Mouse (Mus musculus) limb, embryonic 10.5 days (tissue): ENCODE measurements around the gene Pkd1l2. TPM values are rescaled to one million over a fixed set of nuclear protein-coding genes. Genes with fewer than 3 reads are reported as not detected.

Experiments used
- DNase-seq: peaks from one replicate; pipeline ENCODE4 v3.0.0-alpha.2; 2017; ENCODE audit warnings: low spot score
- H3K27ac ChIP-seq: fragments of 300-500 bp; sonication (generic); 2 replicates; pipeline ENCODE4 v1.5.1; 2016; ENCODE audit warnings: mild to moderate bottlenecking
- H3K27me3 ChIP-seq: fragments of 300-500 bp; sonication (generic); 2 replicates; pipeline ENCODE4 v1.6.1; 2016; ENCODE audit warnings: low read depth, mild to moderate bottlenecking; ENCODE audit not compliant: poor library complexity, severe bottlenecking
- H3K36me3 ChIP-seq: fragments of 300-500 bp; sonication (generic); 2 replicates; pipeline ENCODE4 v1.6.1; 2016; ENCODE audit warnings: mild to moderate bottlenecking, moderate library complexity
- H3K4me1 ChIP-seq: fragments of 300-500 bp; sonication (generic); 2 replicates; pipeline ENCODE4 v1.6.1; 2016
- H3K4me3 ChIP-seq: fragments of 300-500 bp; sonication (generic); 2 replicates; pipeline ENCODE4 v1.5.1; 2016; ENCODE audit warnings: mild to moderate bottlenecking, moderate library complexity
- H3K9me3 ChIP-seq: fragments of 300-500 bp; sonication (generic); replicated peaks from 2 replicates; pipeline ENCODE4 v1.6.1; 2016; ENCODE audit warnings: mild to moderate bottlenecking
- WGBS: fragments of 180-500 bp; shearing (Covaris S2); methylation state at CpG from one replicate; pipeline ENCODE4 v1.1.7; 2016; 5-methylcytosine and 5-hydroxymethylcytosine counted together
- polyA plus RNA-seq: library from polyadenylated mRNA; unstranded; fragments of >200 nt; fragmentation: Nextera tagmentation; extraction: Ambion mirVana; gene quantifications from 2 replicates; pipeline ENCODE4 v1.2.1, GENCODE M21; 2016

Pkd1l2 gene
- polyA plus RNA-seq = not detected in 2 replicates

DNA sequence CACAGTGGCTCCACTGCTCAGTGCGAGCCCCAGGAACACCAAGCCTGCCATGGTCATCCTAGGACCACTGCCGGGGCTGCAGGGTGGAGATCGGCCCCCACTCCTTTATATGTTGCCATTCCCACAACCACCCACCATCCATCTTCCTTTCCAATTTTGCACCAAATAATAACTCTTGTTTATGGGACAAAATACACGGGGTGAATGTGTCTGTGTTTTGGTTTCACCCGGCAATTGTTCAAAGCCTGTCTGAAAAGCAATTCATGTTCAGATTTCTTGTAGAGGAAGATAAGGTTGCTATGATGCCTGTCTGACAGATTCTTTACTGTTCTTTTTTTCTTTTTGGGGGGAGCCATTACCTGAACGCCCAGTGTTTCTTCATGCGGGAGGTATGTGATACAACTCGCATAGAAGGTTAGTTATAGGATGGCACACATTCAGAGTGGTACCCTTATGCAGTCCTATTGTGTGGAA, at the start of gene Pkd1l2:
TSS of gene Pkd1l2 (minus strand) at position 51 of the 474 bp plus-strand sequence.
- no peaks in the 10 kb centered on the region for H3K9me3 ChIP-seq
- H3K4me1 ChIP-seq = no peaks in the 10 kb centered on the region
- no peak for DNase-seq
- no peaks in the 10 kb centered on the region for H3K27me3 ChIP-seq
- no peak within 1 kb of the TSS for H3K27ac ChIP-seq
- H3K36me3 ChIP-seq = no peaks in the 10 kb centered on the region
- 90% methylated on average over 8 of the region's 8 CpGs for WGBS
- H3K4me3 ChIP-seq = no peak within 1 kb of the TSS

DNA sequence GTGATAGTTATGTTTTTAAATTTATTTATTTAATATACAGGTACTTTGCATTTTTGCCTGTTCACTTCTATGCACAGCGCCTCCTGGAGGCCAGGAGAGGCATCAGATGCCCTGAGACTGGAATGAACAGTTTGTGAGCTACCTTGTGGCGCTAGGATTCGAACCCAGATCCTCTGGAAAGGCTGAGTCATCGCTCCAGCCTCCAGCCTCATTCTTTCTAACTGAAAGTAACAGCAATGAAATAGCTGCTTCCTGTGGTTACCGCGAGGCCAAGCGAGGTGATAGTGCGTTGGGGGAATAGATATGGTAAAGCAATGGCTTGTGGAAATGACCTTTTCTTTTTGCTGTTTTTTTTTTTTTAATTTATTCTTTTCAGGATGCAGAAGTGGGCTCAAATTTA, 44.8 kb upstream of the Pkd1l2 start:
- Histone ChIP-seq H3K4me3 (no peak overlapping the region), H3K27me3 (no peaks in the 10 kb centered on the region), H3K36me3 (no peaks in the 10 kb centered on the region), H3K4me1 (no peaks in the 10 kb centered on the region), H3K9me3 (no peaks in the 10 kb centered on the region), H3K27ac (no peak overlapping the region)
- no peak for DNase-seq
- 87% methylated on average over 8 of the region's 8 CpGs for WGBS

DNA sequence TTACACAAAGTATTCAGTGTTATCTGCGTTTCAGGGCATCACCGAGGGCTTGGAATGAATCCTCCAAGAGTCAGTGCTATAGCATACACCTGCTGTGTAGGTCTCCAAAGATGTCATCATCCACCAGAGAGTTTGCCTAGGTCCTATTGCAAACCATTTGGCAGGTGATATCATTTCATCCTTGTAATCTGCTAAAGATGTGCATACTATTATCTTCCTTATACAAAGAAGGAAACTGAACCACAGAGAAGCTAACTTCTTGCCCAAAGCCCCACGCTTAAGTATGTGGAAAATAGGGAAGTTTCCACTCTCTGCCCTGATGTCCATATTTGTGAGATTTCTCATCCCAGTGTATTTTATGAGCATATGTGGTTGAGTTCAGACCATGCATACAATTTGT, 44.2 kb upstream of the Pkd1l2 start:
- DNase-seq = no peak
- Histone ChIP-seq H3K9me3 (no peaks in the 10 kb centered on the region), H3K27ac (no peak overlapping the region), H3K36me3 (no peaks in the 10 kb centered on the region), H3K27me3 (no peaks in the 10 kb centered on the region), H3K4me1 (peaks cover 4% of the 10 kb centered on the region; the same call in 1 of the 2 replicates), H3K4me3 (no peak overlapping the region)
- WGBS = 92% methylated on average over 3 of the region's 3 CpGs

DNA sequence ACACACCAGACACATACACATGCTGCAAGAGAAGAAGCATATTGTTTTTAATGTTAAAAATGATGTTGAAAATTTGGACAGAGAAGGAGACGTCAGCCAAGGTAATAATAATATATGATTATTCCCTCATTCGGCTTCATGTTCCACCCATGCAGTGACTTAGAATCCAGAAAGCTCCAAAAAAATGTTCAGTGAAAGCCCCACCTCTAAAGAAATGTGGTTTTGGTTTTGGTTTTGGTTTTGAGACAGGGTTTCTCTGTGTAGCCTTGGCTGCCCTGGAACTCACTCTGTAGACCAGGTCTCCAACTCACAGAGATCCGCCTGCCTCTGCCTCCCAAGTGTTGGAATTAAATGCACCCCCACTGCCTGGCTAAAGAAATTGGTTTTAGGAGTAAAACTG, 43.6 kb upstream of the Pkd1l2 start:
- no peaks in the 10 kb centered on the region for H3K27me3 ChIP-seq
- no peaks in the 10 kb centered on the region for H3K36me3 ChIP-seq
- H3K9me3 ChIP-seq = no peaks in the 10 kb centered on the region
- H3K4me3 ChIP-seq = no peak overlapping the region
- DNase-seq = no peak
- no peak overlapping the region for H3K27ac ChIP-seq
- H3K4me1 ChIP-seq = peaks cover 7% of the 10 kb centered on the region; the same call in 1 of the 2 replicates
- WGBS = 92% methylated on average over 3 of the region's 3 CpGs

DNA sequence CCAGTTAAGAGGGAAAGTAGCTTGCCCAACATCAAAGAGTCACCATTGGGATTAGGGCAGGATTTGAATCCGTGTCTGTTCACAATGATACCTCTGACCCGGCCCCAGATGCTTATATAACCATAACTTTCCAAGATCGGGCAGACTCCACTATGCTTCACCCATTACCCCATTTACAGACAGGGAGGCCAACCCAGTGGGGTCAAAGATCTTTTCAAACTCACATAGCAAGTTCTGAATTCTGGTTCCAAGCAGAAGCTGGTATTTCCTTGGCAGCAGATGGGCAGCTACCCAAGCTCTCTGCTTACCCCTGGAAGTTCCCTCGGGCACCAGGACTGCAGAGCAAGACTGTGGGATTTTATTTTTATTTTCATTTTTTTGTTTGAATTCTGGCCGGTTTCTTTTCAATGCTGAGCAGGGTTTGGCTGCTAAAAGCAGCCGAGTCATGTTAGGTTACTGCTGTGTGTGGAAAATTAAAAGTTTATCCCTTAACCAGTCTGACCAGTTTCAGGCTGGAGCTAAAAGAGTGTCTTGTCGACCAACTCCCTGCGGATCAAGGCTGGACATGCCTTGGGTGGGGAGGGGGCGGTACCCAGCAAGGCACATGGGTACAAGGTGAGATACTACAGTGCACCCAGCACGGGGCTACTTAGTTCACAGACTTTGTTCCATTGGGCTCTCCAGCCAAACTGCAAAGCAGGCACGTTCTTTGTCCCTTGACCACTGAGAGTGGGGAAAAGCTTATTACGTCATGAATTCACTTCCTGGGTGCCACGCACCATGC, 41.8 kb upstream of the Pkd1l2 start:
- H3K27ac ChIP-seq = no peak overlapping the region
- 81% methylated on average over 13 of the region's 13 CpGs for WGBS
- DNase-seq = no peak

DNA sequence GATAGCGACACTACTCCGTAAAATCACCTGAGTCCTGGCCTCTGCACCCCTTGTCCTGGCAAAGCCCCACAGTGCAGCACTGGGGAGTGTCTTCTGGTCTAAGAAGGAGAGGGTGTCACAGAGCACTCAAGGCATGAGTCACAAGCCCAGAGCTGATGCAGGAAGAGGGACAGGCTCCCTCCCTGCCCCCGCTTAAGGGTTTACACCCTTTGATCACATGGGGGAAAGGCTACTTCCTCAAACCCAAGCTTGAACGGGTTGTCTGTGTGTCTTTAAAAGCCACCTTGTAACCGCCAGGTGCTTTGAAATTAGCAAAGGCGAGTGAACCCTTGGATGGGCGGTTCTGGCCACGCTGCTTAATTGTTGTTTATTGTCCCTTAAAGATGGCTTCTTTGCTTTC, 39.0 kb upstream of the Pkd1l2 start:
- Histone ChIP-seq H3K27me3 (no peaks in the 10 kb centered on the region), H3K4me1 (peaks cover 10% of the 10 kb centered on the region; the same call in 1 of the 2 replicates), H3K4me3 (no peak overlapping the region), H3K36me3 (no peaks in the 10 kb centered on the region), H3K9me3 (no peaks in the 10 kb centered on the region), H3K27ac (no peak overlapping the region)
- DNase-seq = no peak
- WGBS = 44% methylated on average over 8 of the region's 8 CpGs

More for the DNA sequence above, 41.8 kb upstream of the Pkd1l2 start:
- H3K4me3 ChIP-seq = no peak overlapping the region
- H3K36me3 ChIP-seq = no peaks in the 10 kb centered on the region
- H3K4me1 ChIP-seq = peaks cover 10% of the 10 kb centered on the region; the same call in 1 of the 2 replicates
- H3K27me3 ChIP-seq = no peaks in the 10 kb centered on the region
- H3K9me3 ChIP-seq = no peaks in the 10 kb centered on the region

DNA sequence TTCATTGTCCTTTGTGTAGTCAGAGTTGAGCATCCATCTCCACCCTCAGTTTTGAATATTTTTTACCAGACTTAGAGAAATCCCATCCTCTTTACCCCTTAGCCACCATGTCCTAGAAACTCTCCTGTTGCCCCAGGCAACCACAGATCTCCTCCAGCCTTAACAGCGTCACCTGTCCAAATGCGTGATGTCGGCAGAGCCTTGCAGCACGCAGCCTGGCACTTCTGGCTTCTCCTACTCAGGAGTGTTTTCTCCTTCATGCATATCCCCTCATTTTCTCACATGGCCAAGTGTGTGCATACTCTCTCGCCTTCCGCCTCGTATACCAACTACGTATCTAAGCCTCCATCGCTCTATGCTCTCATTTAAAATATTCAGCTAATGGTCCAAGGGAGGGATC, 36.2 kb upstream of the Pkd1l2 start:
- DNase-seq = no peak
- 89% methylated on average over 9 of the region's 9 CpGs for WGBS
- Histone ChIP-seq H3K27me3 (no peaks in the 10 kb centered on the region), H3K36me3 (no peaks in the 10 kb centered on the region), H3K4me3 (no peak overlapping the region), H3K4me1 (peaks cover 24% of the 10 kb centered on the region), H3K27ac (no peak overlapping the region), H3K9me3 (no peaks in the 10 kb centered on the region)

DNA sequence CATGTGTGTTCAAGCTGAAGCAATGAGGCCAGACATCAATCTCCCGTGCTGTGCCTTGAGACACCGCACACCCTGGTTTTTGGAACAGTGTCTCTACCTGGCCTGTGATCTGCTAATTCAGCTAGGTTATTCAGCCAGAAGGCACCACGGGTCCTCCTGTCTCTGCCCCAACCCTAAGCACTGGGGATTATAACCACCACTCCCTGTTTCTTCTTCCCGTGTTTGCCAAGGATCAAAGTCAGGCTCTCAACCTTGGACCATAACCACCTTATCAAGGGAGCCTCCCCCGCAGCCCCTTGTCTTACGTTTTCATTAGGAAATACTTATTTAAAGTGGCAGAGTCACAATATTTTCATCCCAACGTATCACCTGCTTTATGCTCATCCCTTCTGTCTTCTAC, 34.3 kb upstream of the Pkd1l2 start:
- 75% methylated on average over 7 of the region's 7 CpGs for WGBS
- Histone ChIP-seq H3K27ac (no peak overlapping the region), H3K36me3 (no peaks in the 10 kb centered on the region), H3K4me3 (no peak overlapping the region), H3K27me3 (no peaks in the 10 kb centered on the region), H3K4me1 (peaks cover 25% of the 10 kb centered on the region), H3K9me3 (no peaks in the 10 kb centered on the region)
- no peak for DNase-seq

DNA sequence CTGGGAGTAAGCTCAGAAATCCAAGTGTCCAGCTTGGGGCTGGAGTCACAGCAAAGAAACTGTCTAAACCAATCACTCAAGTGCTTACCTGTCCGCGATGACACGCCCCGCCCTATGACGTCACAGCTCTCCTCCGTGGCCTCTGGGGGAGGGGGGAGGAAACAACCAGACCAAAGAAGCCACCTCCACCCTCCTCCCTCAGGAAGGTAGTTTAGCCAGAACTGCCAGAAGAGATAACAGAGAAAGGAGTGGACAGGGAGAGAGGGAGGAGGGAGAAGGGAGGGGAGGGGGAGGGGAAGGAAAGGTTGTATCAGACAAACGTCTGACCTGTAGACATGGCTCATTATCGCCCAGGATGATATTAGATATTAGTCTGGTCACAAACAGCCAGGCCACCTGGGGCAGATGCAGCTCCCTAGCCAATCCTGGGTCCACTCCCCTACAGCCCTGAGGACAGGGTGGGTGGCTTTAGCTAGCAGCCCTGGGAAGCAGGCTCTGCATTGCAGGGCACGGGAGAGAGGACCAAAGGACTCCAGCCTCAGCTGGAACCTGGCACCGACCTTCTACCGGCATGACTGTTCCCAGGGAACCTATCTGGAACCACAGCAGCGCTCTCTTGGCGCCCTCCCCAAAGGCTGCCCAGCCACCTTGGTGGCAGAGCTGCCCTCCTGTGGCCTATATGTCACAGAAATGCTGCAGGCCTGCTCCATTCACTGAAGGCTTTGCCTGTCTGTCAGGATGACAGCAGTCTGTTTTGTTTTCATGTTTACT, 33.6 kb upstream of the Pkd1l2 start:
- no peaks in the 10 kb centered on the region for H3K9me3 ChIP-seq
- H3K36me3 ChIP-seq = no peaks in the 10 kb centered on the region
- no peak overlapping the region for H3K27ac ChIP-seq
- peak overlapping the region; percentile 32 for H3K4me3 ChIP-seq
- 14% methylated on average over 13 of the region's 13 CpGs for WGBS
- peaks cover 21% of the 10 kb centered on the region for H3K4me1 ChIP-seq
- no peaks in the 10 kb centered on the region for H3K27me3 ChIP-seq
- peak; percentile 46 for DNase-seq

DNA sequence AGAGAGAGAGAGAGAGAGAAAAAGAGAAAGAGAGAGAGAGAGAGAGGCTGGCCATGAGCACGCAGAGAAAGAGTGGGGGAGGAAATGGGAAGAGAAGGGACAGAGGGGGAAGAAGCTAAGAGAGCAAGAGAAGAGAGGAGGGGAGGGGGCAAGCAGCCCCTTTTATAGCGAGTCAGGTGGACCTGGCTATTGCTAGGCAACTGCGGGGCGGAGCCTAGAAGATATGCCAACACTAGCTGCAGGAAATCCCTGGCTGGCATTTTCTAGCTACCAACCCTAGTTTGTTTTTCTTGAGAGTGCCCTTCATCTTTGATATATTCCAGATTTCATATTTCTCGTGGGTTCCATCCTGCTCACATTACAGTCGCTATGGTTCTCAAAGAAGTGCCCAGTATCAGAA, 32.8 kb upstream of the Pkd1l2 start:
- Histone ChIP-seq H3K4me1 (peaks cover 21% of the 10 kb centered on the region), H3K4me3 (no peak overlapping the region), H3K9me3 (no peaks in the 10 kb centered on the region), H3K27me3 (no peaks in the 10 kb centered on the region), H3K27ac (no peak overlapping the region), H3K36me3 (no peaks in the 10 kb centered on the region)
- WGBS = 56% methylated on average over 6 of the region's 6 CpGs
- DNase-seq = no peak

DNA sequence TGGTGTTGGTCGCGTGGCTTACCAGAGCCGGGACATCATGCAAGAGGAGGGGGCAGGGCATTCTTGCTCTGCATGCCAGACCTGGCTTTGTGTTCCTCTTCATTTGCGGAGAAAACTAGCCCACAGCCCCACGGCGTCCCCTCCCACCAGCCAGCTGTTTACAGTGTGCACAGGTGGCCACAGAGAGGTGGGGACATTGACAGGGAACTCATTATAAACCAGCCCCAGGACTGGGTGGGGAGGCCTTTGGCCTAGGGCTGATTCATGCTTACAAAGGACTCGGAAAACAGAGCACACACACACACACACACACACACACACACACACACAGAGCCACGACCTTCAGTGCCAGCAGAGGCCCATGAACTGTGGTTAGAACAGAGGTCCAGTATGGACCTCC, 30.0 kb upstream of the Pkd1l2 start:
- DNase-seq = no peak
- no peaks in the 10 kb centered on the region for H3K27me3 ChIP-seq
- peaks cover 18% of the 10 kb centered on the region for H3K4me1 ChIP-seq
- no peaks in the 10 kb centered on the region for H3K9me3 ChIP-seq
- H3K27ac ChIP-seq = no peak overlapping the region
- no peak overlapping the region for H3K4me3 ChIP-seq
- WGBS = 67% methylated on average over 8 of the region's 8 CpGs
- no peaks in the 10 kb centered on the region for H3K36me3 ChIP-seq

DNA sequence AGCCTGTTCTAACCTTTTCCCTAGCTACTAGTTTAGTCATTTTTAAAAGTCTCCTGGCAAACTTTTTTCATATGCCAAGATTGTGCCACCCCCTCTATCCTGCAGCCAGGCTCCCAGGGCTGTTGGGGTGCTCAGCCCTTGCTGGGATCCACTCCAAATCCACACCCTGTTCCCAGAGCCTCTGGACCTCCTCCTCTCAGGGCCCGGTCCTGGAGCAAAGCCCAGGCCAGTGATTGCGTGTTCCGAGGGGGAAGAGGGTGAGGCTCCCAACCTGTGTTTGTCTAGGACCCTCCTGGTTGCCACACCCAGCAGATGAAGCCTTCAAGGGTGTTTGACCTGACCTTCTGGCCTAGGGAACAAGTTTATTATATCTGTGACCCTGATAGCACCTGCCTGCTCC, 29.4 kb upstream of the Pkd1l2 start:
- Histone ChIP-seq H3K27me3 (no peaks in the 10 kb centered on the region), H3K4me1 (peaks cover 18% of the 10 kb centered on the region), H3K4me3 (no peak overlapping the region), H3K27ac (no peak overlapping the region), H3K9me3 (no peaks in the 10 kb centered on the region), H3K36me3 (no peaks in the 10 kb centered on the region)
- DNase-seq = no peak
- whole genome bisulfite sequencing = 88% methylated on average over 3 of the region's 3 CpGs

DNA sequence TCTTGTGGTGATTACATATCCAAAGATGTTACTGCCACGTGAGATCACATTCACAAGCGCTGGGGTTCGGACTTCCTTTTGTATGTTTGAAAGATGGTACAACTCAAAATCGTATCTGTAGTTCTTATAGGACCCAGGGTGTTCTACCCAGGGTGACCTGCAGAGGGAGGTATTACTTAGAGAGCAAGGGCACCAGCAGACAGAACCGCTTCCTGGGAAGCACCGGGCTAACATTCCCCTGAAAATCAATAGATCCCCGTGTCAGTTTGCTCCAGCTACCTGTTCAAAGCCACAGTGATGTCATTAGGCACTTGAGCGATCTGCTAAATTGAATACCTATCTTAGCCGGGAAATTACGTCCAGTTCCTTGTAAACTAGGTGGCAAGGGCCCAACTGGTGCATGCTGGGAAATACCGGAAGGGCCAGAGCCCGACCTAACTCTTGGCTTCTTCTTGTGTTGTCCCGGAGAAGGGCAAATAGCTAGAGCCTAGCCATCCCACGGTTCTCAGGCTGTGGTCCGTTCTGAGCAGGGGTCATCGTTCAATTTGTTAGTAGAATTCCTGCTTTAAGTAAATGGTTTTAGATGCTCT, 27.6 kb upstream of the Pkd1l2 start:
- Histone ChIP-seq H3K27ac (no peak overlapping the region), H3K36me3 (no peaks in the 10 kb centered on the region), H3K4me3 (no peak overlapping the region), H3K9me3 (no peaks in the 10 kb centered on the region), H3K27me3 (no peaks in the 10 kb centered on the region), H3K4me1 (peaks cover 5% of the 10 kb centered on the region; the same call in 1 of the 2 replicates)
- 54% methylated on average over 16 of the region's 16 CpGs for WGBS
- peak; percentile 53 for DNase-seq
